Mouse (Mus musculus) G1E (cell line): ENCODE measurements around the gene Tex14.

Experiments used
- CTCF ChIP-seq: IDR thresholded peaks from 2 replicates; pipeline ENCODE4 v1.5.1; 2012; ENCODE audit warnings: low read depth, low read length, inconsistent platforms, mixed read lengths
- GATA1 ChIP-seq: IDR thresholded peaks from 2 replicates; pipeline ENCODE4 v1.6.1; 2012; ENCODE audit warnings: borderline replicate concordance, low read length, inconsistent platforms, mixed read lengths
- GATA2 ChIP-seq: IDR thresholded peaks from 2 replicates; pipeline ENCODE4 v1.6.1; 2012; ENCODE audit warnings: low read depth, low read length, inconsistent platforms, borderline replicate concordance
- POLR2AphosphoS5 ChIP-seq: IDR thresholded peaks from 2 replicates; pipeline ENCODE4 v1.6.1; 2012; ENCODE audit warnings: low read depth, low read length, inconsistent platforms; ENCODE audit not compliant: insufficient replicate concordance
- TAL1 ChIP-seq: conservative IDR thresholded peaks from 2 replicates; pipeline ENCODE4 v1.6.1; 2012; ENCODE audit warnings: low read depth, low read length, inconsistent platforms, mixed read lengths

DNA sequence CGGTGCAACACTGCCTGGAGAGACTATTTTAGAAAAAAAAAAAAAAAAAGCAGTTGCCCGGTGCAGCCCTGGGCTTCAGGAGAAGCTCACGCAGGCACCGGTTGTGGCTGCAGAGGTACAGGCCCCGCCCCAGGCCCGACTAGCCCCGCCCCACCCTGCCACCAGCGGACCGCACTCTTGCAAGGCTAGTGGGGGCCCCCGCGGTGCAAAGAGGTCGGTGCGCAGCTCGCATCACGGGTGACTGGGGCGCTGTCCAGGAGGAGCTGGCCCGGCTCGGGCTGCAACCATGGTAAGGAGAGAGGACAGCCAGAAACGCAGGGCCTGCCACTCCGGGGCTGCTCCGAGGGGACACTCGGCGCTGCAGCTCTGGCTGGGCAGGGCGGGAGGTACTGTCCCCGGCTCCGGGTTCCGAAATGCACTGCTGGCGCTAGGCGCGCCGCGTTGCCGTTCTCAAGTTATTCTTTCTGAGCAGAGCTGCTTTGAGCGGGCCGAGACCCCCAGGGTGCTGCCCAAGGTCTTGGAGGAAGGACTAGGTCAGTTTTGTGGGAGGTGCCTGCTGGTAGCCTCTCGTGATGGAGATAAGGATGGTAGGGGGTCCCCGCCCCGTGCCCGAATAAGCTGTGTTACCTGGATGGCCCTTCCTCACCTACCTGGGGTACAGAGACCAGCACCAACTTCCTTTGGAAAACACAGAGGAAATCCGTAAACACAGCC lies 173.5 kb downstream of the Tex14 start:
- TF ChIP-seq CTCF: no peak
- no peak for TF ChIP-seq TAL1
- no peak for TF ChIP-seq GATA1
- no peak for TF ChIP-seq GATA2
- no peak for TF ChIP-seq POLR2AphosphoS5
